Mouse (Mus musculus) brain, embryonic 18.5 days (tissue): Measurements from ENCODE around the gene Arl5c.
"Not testable (repeated sequence)": the region's sequence is repeated elsewhere in the genome, so short reads cannot be mapped to it uniquely, and the experiment has no call there.

ENCODE experiments used
- DNase-seq: peaks from one replicate; pipeline ENCODE4 v3.0.0-alpha.2; 2012; ENCODE audit warnings: low read depth, low spot score

Arl5c gene

DNA sequence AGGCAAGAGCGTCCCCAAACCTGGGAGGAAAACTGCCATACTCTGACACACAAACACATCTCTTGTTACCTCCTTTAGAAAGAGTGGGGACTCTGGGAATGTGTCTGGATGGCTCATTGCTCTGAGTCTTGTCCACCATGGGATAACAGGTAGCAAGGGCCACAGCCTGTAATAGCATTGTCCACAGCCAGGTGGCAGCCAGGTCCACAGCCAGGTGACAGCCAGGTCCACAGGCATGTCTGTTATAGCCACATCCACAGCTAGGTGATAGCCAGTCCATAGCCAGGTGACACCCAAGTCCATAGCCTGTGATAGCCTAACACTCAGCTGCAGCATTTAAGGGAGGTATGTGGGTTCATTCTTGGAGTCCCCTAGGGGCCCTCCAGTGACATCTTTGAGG, 35.1 kb downstream of the Arl5c start:
- no peak for DNase-seq

DNA sequence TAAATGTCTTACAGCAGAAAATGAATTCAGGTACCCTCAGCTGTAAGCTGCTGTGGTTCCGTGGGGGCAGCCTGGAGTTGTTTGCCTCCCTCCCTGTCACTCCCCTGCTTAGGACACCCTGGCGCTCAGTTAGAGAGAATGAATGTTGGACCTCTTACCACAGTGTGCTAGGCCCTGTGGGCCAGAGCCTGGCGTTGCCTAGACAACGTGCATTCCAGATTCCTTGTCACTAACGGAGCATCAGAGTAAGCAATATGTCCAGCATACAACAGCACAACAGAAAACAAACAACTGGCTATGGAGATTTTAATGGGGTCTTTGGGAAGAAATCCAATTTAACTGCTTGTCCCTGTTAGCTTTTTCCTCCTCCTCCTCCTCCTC, 36.7 kb downstream of the Arl5c start:
- no peak for DNase-seq

DNA sequence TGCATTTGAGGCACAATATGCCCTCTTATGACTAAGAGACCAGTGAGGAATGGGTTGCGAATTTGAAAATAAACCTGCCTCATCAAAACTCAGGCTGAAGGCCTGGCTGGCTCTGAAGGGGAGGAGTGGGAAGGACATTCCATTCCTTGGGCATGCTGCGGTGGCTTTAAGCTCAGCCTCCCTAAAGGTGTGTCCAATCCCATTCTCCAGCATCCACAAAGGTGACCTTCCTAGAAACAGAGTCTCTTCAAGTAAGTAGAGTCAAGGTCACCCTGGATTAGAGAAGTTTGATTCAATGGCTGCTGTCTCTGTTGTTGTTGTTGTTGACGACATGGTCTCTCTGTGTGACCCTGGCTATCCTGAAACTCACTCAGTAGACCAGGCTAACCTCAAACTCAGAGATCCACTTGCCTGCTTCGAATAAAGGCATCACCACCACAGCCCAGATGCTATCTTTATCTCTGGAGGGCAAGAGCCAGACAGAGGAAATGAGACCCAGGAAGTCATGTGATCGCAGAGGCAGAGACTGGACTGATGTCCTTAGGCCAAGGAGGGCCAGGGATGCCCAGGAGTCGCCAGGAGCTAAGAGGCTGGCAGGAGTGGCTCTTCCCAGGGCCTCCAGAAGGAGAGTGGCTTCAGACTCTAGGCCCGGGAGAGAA, 37.2 kb downstream of the Arl5c start:
- DNase-seq = no peak

DNA sequence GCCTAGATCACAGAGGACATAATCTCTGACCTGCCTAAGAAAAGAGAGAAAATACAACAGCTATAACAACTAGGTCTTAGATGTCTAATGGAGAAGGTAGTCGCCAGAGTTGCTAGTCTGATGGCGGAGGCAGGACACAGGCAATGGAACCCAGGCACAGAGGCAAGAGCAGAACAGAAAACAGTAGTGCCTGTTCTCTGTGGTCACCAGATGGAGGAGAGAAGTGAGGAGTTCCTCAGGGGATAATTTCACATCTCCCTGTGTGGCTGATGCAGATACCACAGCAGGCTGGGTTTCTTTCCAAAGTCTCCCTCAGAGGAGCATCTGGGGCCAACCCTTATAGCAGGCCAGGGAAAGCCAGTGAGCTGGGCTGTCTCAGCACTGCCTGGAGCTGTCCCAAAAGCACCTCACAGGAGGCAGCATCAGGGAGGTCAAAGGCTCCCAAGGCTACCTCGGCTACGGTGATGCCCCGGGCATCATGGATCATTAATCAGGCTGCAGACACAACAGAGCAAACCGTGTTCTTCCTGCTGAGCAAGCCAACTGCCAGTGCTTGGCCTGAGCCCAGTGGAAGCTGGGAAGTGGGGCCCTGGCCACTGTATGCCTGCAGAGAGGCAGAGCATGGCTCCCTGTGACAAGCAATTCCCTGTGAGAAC, 38.9 kb downstream of the Arl5c start:
- no peak for DNase-seq

DNA sequence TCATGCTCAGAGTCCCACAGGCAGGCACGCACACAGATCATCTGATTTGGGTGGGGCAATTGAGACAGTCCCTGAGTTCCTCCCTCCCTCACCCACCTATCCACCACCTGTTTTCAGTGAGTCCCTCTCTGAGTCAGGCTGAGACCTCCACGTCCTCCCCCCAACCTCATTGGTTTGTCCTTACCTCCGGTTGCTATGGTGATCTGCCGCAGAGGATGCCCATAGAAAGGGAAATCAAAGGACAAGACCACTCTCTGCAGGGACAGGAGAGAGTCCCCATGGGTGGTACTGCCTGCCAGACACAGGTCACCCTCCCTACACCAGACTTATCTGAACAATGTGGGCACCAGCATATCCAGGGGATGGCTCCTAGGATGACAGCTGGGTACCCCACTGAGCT, 40.1 kb downstream of the Arl5c start:
- DNase-seq = no peak

DNA sequence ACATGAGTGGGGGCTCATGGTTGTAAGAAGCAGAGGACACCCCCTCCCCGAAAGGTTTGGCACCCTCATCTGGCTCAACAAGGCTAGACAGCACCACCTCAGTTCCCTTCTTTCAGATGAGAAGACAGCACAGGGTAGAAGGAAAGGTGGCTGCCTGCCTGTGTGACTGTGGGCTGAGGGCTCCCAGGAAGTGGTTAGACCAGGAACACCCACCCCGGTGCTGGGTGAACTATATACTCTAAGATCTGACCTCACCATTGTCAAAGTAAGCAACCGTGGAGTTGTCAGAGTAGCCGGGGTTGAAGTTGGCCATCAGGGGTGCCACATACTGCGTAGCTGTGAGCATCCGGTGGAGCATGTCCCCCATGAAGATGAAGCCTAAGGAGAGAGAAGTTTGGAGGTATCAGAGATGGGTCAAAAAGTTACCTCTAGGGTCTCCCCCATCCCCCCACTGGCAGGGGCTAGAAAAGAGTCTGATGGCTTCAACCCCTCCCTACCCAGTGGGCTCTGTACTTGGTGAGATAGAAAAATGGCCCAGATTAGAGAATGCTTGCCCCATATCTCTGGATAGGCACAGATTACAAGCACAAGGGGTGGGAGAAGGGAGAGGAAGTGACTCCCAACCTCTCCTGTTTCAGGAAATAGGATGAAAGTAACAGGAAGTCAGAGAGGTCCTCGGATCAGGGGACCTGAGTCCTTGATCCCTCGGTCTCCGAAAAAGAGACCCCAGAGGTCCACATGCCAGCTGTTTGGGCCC, 40.7 kb downstream of the Arl5c start:
- DNase-seq = no peak

DNA sequence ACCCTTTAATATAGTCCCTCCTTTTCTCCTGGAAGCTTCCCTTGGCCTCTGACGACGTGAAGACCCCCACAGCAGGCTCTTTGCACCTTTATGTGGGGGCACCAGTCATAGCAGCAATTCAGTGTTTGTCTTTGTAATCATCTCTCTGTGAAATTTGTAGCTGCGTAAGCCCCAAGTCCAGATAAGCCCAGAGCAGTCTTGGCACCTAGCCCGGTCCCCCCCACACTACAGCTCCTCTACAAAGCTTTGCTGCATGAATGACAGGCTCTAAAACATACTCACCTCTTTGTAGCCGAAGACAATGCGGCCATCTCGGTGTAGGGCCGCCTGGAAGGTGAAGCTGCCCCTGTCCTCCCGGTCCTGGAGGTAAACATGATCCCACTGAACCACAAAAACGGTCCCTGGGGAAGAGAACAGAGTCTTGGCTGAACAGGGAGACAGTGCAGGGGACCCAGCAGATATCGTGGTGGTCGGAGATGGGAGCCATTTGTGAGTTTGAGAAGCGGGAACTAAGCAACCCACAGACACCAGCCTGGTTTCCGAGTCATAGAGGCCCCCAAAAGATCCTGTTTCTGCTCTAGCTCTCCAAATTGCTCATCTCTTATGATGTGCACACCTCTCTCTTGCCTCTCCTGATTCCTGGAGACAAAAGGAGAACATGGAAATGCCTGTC, 41.4 kb downstream of the Arl5c start:
- DNase-seq = no peak

DNA sequence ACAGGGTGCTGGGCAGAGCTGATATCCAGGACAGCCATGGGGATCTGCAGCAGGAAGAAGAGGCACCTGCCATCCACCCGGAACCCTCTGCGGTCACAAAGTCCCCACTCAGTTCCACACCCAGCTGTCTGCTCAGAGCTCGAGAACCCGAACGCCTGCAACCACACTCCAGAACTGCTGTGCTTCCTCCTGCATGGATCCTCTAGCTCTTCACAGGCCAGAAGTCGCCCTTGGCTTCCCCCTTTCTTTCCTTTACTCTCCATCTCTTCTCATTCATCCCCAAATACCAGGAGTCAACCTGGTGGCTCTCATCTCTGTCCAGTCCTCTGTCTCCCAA, 42.1 kb downstream of the Arl5c start:
- no peak for DNase-seq

DNA sequence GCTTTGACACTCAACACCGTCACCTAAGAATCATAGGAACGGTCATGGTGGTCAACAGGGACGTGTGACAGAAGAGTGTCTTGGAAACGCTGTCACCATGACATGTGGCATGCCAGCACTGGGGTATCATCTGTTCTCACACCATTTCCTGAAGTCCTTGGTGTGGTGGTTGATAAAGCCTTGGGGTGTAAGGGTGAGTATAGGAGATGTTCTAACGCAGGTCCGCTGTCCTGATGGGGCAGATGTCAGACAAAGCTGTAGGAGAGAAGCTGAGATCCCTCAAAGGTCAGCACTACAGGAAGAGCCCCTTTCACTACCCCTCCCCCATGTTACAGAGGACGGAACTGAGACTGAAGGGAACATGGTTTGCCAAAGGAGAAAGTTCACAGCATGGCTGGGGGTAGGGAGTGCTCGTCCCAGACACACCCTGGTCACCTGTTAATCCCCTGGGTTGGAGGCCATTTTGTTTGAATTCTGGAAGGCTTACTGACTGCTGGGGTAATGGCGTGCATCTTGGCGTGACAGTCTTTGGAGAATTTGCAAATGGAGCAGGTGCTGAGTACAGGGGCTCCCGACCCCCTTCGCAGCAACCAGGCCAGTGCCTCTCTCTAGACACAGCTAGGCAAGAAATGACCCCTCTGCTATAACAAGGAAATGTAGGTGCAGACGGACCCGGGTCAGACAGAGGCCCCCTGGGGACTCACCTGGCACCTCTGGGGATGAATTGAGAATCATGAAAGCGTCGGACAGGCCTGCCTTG, 42.6 kb downstream of the Arl5c start:
- DNase-seq = no peak

DNA sequence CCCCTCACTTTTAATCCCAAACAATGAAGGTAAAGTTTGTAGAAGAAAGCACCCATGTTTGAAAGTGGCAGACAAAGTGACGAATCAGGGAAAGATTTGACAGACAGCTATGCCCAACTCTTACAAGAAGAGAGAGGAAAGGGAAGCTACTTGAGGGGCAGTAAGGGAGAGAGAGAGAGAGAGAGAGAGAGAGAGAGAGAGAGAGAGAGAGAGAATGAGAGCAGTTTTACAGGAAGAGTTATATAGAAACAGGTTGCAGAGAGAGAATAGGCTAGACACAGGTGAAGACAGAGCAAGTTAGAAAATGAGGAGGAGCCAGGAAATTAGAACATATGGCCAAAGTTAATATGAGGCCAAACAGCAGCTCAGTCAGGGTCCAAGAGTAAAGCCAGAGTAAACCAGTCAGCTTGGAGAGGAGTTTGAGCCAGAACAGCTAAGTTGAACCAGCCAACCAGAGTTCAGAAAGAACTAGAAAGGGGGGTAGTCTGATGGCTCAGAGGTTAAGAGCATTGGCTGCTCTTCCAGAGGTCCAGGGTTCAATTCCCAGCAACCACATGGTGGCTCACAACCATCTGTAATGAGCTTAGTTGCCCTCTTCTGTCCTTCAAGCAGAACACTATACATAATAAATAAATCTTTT, 43.5 kb downstream of the Arl5c start:
- no peak for DNase-seq

DNA sequence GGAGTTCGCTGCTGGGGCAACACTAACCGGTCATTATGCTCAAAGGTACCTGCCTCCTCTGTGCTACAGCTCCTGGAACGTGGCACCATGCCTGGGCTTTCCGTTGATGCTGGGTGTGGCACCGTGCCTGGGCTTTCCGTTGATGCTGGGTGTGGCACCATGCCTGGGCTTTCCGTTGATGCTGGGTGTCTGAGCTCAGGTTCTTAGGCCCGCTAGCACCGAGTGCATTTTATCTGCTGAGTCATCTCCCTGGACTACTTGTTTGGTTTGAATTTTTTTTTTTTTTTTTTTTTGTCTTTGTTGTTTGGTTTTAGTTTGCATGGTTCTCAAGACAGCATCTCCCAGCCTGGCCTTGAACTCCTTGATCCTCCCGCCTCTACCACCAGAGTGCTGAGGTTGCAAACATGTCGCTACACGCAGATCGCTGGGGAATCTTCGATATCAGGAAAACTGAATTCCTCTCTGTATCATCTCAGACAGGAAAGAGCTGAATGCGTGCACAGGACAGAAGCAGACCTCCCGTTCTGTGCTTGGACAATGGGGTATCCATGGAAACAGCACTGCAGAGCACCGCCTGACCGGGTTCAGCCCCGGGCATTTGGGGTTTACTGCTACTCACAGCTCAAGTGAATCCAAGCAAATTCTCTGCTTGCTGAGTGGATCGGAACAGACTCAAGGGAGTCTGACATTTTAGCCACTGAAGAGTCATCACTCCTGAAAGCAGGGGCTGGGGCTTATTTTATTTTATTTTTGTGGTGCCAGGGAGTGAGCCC, 46.1 kb downstream of the Arl5c start:
- DNase-seq = no peak

DNA sequence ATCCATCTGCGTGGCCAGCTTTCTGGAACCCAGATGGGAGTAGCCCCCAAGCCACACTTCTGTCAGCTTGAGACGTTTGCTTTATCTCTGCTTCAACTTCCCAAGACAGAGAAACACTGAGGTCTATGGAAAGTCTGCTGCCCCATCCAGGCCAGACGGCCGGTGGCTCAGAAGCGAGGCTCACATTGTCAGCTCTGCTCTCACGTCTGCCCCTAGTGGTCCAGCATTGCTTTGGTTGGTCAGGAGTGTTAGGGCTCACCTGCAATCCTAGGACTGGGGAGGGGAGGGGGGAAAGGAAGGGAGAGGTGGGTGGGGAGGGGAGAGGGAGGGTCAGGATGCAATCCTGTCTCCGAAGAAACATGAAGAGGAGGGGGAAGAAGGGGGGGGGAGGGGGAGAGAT, 48.6 kb downstream of the Arl5c start:
- DNase-seq = no peak

DNA sequence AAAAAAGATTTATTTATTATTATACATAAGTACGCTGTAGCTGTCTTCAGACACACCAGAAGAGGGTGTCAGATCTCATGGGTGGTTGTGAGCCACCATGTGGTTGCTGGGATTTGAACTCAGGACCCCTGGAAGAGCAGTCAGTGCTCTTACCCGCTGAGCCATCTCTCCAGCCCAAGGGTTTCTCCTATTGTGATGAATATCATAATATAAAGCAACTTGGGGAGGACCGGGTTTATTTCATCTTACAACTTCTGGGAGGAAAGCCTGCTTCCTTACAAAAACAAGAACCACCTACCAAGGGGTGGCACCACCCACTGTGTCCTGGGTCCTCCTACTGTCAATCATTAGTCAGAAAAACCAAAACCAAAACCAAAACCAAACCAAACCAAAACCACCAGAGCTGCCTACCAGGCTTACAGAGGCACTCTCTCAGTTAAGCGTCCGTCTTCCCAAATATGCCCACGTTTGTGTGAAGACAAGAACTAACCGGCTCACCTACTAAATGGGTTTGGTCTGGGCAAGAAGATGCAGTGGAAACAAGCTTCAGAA, 50.2 kb downstream of the Arl5c start:
- DNase-seq = not testable (repeated sequence)

DNA sequence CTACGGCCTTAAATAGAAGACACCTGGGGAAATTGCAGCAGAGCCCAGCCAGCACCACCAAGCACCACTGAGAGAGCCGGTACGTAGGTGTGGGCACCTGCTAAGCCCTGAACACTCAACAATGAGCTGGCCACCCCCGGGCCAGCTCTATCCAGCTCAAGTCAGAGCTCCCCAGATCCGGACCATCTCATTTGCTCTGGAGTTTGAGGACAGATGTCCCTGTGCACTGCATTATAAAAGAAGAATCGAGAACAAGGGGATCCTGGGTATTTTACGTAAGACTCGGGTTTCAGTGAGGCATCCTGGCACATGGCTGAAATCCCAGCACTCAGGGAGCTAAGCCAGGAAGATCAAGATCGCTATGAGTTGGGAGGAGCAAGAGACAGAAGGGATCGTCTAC, 51.0 kb downstream of the Arl5c start:
- DNase-seq = no peak

DNA sequence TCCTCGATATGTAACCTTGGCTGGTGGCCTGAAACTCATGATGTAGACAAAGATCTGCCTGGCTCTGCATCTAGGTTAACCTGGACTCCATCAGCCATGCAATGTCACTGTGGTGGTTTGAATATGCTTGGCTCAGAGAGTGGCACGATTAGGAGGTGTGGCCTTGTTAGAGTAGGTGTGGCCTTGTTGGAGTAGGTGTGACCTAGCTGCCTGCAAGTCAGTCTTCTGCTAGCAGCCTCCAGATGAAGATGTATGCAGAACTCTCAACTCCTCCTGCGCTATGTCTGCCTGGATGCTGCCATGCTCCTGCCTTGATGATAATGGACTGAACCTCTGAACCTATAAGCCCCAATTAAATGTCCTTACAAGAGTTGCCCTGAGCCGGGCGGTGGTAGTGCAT, 52.7 kb downstream of the Arl5c start:
- no peak for DNase-seq

DNA sequence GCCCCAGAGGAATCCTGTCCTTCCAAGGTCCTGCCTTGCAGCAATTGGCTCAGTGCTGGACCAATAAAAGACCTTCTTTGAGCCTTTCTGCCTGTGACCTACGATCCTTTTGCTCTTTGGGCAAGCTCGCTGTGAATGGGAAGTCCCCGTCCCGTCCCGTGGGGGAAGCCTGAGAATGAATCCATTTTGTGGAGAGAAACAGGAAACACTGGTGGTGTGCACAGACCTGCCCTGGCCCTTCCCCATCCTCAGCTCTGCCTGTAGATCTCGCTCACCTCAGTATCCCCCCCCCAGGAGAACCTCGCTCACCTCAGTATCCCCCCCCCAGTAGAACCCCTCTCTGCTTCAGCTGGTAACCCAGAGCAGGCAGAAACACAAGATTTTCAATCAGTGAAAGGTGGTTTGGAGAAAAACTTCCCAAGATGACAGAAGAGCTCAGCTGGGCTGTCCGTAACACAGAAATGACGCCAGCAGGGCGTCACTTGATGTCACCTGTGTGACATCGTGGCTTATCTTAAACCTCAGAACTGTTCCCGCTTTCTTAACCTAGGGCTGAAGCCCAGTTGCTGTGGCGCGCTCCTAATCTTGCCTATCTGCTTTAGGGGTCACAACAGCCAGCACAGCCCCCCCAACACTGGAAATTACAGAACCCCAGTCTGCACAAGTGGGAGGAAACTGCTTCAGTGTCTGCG, 53.4 kb downstream of the Arl5c start:
- DNase-seq = no peak
